Mouse (Mus musculus): Measurements from ENCODE around the gene Mboat1. TPM values are rescaled to one million over a fixed set of nuclear protein-coding genes. Genes with fewer than 3 reads are reported as not detected.

Gene Mboat1
- total RNA-seq, 1 experiment = 4.6 TPM

GRCm38 (mm10) chr13:30194834-30195233, 58.5 kb downstream of the Mboat1 start:
- TF ChIP-seq CHD2 (IDR thresholded peaks at IDR 0.05; ENCODE audit: low read depth, low read length) (no peak), ZC3H11A (IDR thresholded peaks at IDR 0.05; ENCODE audit: borderline replicate concordance, low read depth, low read length) (no peak), HCFC1 (IDR thresholded peaks at IDR 0.05; ENCODE audit: borderline replicate concordance, insufficient read depth, low read length) (no peak)
- Histone ChIP-seq H3K9me3 (ENCODE audit: control insufficient read depth, insufficient read depth, low read depth, low read length) (no peaks in the 10 kb centered on the region), H3K9ac (ENCODE audit: insufficient read depth, low read depth, low read length, poor library complexity, severe bottlenecking) (no peak overlapping the region), H3K36me3 (ENCODE audit: control insufficient read depth, insufficient read depth, low read length, poor library complexity, severe bottlenecking) (no peaks in the 10 kb centered on the region), H3K4me1 (ENCODE audit: control insufficient read depth in 2 of 2, insufficient read depth in 2 of 2, low read length in 2 of 2, poor library complexity in 1 of 2) (peaks cover 1 to 2% of the 10 kb centered on the region in 2 experiments; a peak in 2 of 4 replicates), H3K27ac (ENCODE audit: insufficient read depth, low read depth, low read length, poor library complexity, severe bottlenecking) (no peak overlapping the region), H3K4me3 (ENCODE audit: insufficient read depth in 1 of 2, low read depth in 1 of 2, low read length in 2 of 2, poor library complexity in 1 of 2, severe bottlenecking in 1 of 2) (no peak overlapping the region)
- DNase-seq (ENCODE audit: low read depth, low spot score) = no peak
- in situ Hi-C loops (cut with MboI; ENCODE audit: low sequenced_read_pairs in 2 of 2, unreplicated experiment in 2 of 2) = no loop called here

GRCm38 (mm10) chr13:30196661-30197060, 60.4 kb downstream of the Mboat1 start:
- in situ Hi-C loops (cut with MboI; ENCODE audit: low sequenced_read_pairs in 2 of 2, unreplicated experiment in 2 of 2) = no loop called here
- Histone ChIP-seq H3K27ac (ENCODE audit: insufficient read depth, low read depth, low read length, poor library complexity, severe bottlenecking) (no peak overlapping the region), H3K36me3 (ENCODE audit: control insufficient read depth, insufficient read depth, low read length, poor library complexity, severe bottlenecking) (no peaks in the 10 kb centered on the region), H3K4me3 (ENCODE audit: insufficient read depth in 1 of 2, low read depth in 1 of 2, low read length in 2 of 2, poor library complexity in 1 of 2, severe bottlenecking in 1 of 2) (no peak overlapping the region), H3K4me1 (ENCODE audit: control insufficient read depth in 2 of 2, insufficient read depth in 2 of 2, low read length in 2 of 2, poor library complexity in 1 of 2) (peaks cover 1 to 2% of the 10 kb centered on the region in 2 experiments; a peak in 2 of 4 replicates), H3K9ac (ENCODE audit: insufficient read depth, low read depth, low read length, poor library complexity, severe bottlenecking) (no peak overlapping the region), H3K9me3 (ENCODE audit: control insufficient read depth, insufficient read depth, low read depth, low read length) (no peaks in the 10 kb centered on the region)
- DNase-seq (ENCODE audit: low read depth, low spot score) = no peak
- TF ChIP-seq ZC3H11A (IDR thresholded peaks at IDR 0.05; ENCODE audit: borderline replicate concordance, low read depth, low read length) (no peak), CHD2 (IDR thresholded peaks at IDR 0.05; ENCODE audit: low read depth, low read length) (no peak), HCFC1 (IDR thresholded peaks at IDR 0.05; ENCODE audit: borderline replicate concordance, insufficient read depth, low read length) (no peak), ZNF384 (IDR thresholded peaks at IDR 0.05; ENCODE audit: low read depth, low read length) (no peak), MAFK (IDR thresholded peaks at IDR 0.05; ENCODE audit: insufficient read depth, low read depth, low read length) (no peak)

- in situ Hi-C loops (cut with MboI; ENCODE audit: low sequenced_read_pairs in 2 of 2, unreplicated experiment in 2 of 2) = no loop called here
- no peak overlapping the region for H3K27ac ChIP-seq (ENCODE audit: insufficient read depth, low read depth, low read length, poor library complexity, severe bottlenecking)
- TF ChIP-seq ZC3H11A (IDR thresholded peaks at IDR 0.05; ENCODE audit: borderline replicate concordance, low read depth, low read length) (no peak), ZNF384 (IDR thresholded peaks at IDR 0.05; ENCODE audit: low read depth, low read length) (no peak), MAFK (IDR thresholded peaks at IDR 0.05; ENCODE audit: insufficient read depth, low read depth, low read length) (no peak), CHD2 (IDR thresholded peaks at IDR 0.05; ENCODE audit: low read depth, low read length) (no peak), HCFC1 (IDR thresholded peaks at IDR 0.05; ENCODE audit: borderline replicate concordance, insufficient read depth, low read length) (no peak)
- H3K9ac ChIP-seq (ENCODE audit: insufficient read depth, low read depth, low read length, poor library complexity, severe bottlenecking) = no peak overlapping the region
- no peaks in the 10 kb centered on the region for H3K36me3 ChIP-seq (ENCODE audit: control insufficient read depth, insufficient read depth, low read length, poor library complexity, severe bottlenecking)
- H3K4me3 ChIP-seq (ENCODE audit: insufficient read depth in 1 of 2, low read depth in 1 of 2, low read length in 2 of 2, poor library complexity in 1 of 2, severe bottlenecking in 1 of 2) = no peak overlapping the region
- H3K9me3 ChIP-seq (ENCODE audit: control insufficient read depth, insufficient read depth, low read depth, low read length) = no peaks in the 10 kb centered on the region
- H3K4me1 ChIP-seq (ENCODE audit: control insufficient read depth in 2 of 2, insufficient read depth in 2 of 2, low read length in 2 of 2, poor library complexity in 1 of 2) = peaks cover 0 to 2% of the 10 kb centered on the region in 2 experiments; a peak in 2 of 4 replicates
- DNase-seq (ENCODE audit: low read depth, low spot score) = no peak
These were observed 61.8 kb downstream of the Mboat1 start for GRCm38 (mm10) chr13:30198101-30198570.

- DNase-seq (ENCODE audit: low read depth, low spot score) = no peak
- Histone ChIP-seq H3K27ac (ENCODE audit: insufficient read depth, low read depth, low read length, poor library complexity, severe bottlenecking) (no peak overlapping the region), H3K4me1 (ENCODE audit: control insufficient read depth in 2 of 2, insufficient read depth in 2 of 2, low read length in 2 of 2, poor library complexity in 1 of 2) (peaks cover 0 to 2% of the 10 kb centered on the region in 2 experiments; a peak in 2 of 4 replicates), H3K36me3 (ENCODE audit: control insufficient read depth, insufficient read depth, low read length, poor library complexity, severe bottlenecking) (no peaks in the 10 kb centered on the region), H3K9me3 (ENCODE audit: control insufficient read depth, insufficient read depth, low read depth, low read length) (no peaks in the 10 kb centered on the region), H3K4me3 (ENCODE audit: insufficient read depth in 1 of 2, low read depth in 1 of 2, low read length in 2 of 2, poor library complexity in 1 of 2, severe bottlenecking in 1 of 2) (no peak overlapping the region), H3K9ac (ENCODE audit: insufficient read depth, low read depth, low read length, poor library complexity, severe bottlenecking) (no peak overlapping the region)
- TF ChIP-seq HCFC1 (IDR thresholded peaks at IDR 0.05; ENCODE audit: borderline replicate concordance, insufficient read depth, low read length) = no peak
- TF ChIP-seq ZC3H11A (IDR thresholded peaks at IDR 0.05; ENCODE audit: borderline replicate concordance, low read depth, low read length) = no peak
- TF ChIP-seq ZNF384 (IDR thresholded peaks at IDR 0.05; ENCODE audit: low read depth, low read length) = no peak
- no peak for TF ChIP-seq MAFK (IDR thresholded peaks at IDR 0.05; ENCODE audit: insufficient read depth, low read depth, low read length)
- no peak for TF ChIP-seq CHD2 (IDR thresholded peaks at IDR 0.05; ENCODE audit: low read depth, low read length)
- in situ Hi-C loops (cut with MboI; ENCODE audit: low sequenced_read_pairs in 2 of 2, unreplicated experiment in 2 of 2) = no loop called here
These were observed 63.5 kb downstream of the Mboat1 start for GRCm38 (mm10) chr13:30199821-30200220.

- Histone ChIP-seq H3K27ac (ENCODE audit: insufficient read depth, low read depth, low read length, poor library complexity, severe bottlenecking) (no peak overlapping the region), H3K4me1 (ENCODE audit: control insufficient read depth in 2 of 2, insufficient read depth in 2 of 2, low read length in 2 of 2, poor library complexity in 1 of 2) (peaks cover 0 to 2% of the 10 kb centered on the region in 2 experiments; a peak in 2 of 4 replicates), H3K4me3 (ENCODE audit: insufficient read depth in 1 of 2, low read depth in 1 of 2, low read length in 2 of 2, poor library complexity in 1 of 2, severe bottlenecking in 1 of 2) (no peak overlapping the region), H3K36me3 (ENCODE audit: control insufficient read depth, insufficient read depth, low read length, poor library complexity, severe bottlenecking) (no peaks in the 10 kb centered on the region), H3K9me3 (ENCODE audit: control insufficient read depth, insufficient read depth, low read depth, low read length) (no peaks in the 10 kb centered on the region), H3K9ac (ENCODE audit: insufficient read depth, low read depth, low read length, poor library complexity, severe bottlenecking) (no peak overlapping the region)
- in situ Hi-C loops (cut with MboI; ENCODE audit: low sequenced_read_pairs in 2 of 2, unreplicated experiment in 2 of 2) = no loop called here
- no peak for DNase-seq (ENCODE audit: low read depth, low spot score)
- no peak for TF ChIP-seq MAFK (IDR thresholded peaks at IDR 0.05; ENCODE audit: insufficient read depth, low read depth, low read length)
- no peak for TF ChIP-seq HCFC1 (IDR thresholded peaks at IDR 0.05; ENCODE audit: borderline replicate concordance, insufficient read depth, low read length)
- TF ChIP-seq CHD2 (IDR thresholded peaks at IDR 0.05; ENCODE audit: low read depth, low read length) = no peak
- no peak for TF ChIP-seq ZC3H11A (IDR thresholded peaks at IDR 0.05; ENCODE audit: borderline replicate concordance, low read depth, low read length)
- TF ChIP-seq ZNF384 (IDR thresholded peaks at IDR 0.05; ENCODE audit: low read depth, low read length) = no peak
These were observed 64.4 kb downstream of the Mboat1 start for GRCm38 (mm10) chr13:30200737-30201136.

All from ES-E14 (cell line).